Mouse (Mus musculus): ENCODE results near the gene Lrrc14b.

DNA sequence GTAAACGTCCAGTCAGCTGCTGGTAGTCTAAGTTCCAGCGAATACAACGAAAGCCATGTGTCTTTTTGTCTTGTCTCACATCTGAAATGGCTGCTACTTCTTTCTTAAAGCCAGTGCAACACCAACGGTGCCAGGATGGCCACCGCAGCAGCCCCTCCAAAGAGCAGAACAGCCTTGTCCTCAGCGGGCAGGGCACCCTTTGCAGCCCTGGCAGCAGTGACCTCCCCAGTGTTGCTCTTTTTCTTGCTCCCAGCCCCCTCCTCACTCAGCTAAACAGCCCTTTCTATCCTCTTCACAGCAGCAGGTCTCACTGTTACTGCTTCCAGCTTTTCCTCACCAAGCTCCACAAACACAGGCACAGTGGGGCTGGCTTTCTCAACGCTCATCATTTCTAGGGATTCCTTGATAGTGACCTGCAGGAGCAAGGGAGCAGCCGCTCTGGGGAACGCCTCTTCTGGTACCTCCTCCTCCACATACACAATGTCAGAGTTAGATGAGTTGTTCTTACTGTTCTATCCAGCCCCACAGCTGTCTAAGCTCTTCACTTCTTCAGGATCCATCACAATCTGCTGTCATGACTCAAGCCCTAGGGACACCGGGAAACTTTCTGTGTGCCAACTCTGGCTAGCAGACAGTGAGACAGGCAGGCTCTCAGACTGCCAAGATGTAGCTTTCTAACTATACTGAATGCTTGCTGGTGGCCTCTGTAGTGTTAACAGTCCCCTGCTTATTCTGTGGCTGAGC lies 17.9 kb upstream of the Lrrc14b start:
- TF ChIP-seq CTCF (IDR thresholded peaks at IDR 0.05; ENCODE audit: low read depth, low read length) (no peak), POLR2A (IDR thresholded peaks at IDR 0.05; ENCODE audit: extremely low read depth, insufficient read depth, low read length) (no peak)
